Mouse (Mus musculus): ENCODE results near the gene Map2k1. TPM values are rescaled to one million over a fixed set of nuclear protein-coding genes. Genes with fewer than 3 reads are reported as not detected.
A peak's percentile ranks its signal among the peaks of the same experiment; 100 is the strongest.
"Not testable (repeated sequence)": the region's sequence is repeated elsewhere in the genome, so short reads cannot be mapped to it uniquely, and the experiment has no call there.

Gene Map2k1
- 0.58 and 0.72 TPM in 2 replicates for polyA plus RNA-seq (2012)

- no peaks in the 10 kb centered on the region for H3K27me3 ChIP-seq (ENCODE audit: control insufficient read depth)
- H3K4me1 ChIP-seq (ENCODE audit: control insufficient read depth), result peaks cover 24% of the 10 kb centered on the region
- H3K36me3 ChIP-seq (ENCODE audit: control insufficient read depth), result no peaks in the 10 kb centered on the region; the same call in 1 of the 2 replicates
- H3K4me3 ChIP-seq (replicated peaks), result peak within 1 kb of the TSS; percentile 70
- TF ChIP-seq GATA1 (IDR thresholded peaks at IDR 0.05; ENCODE audit: low read length) (no peak), TAL1 (IDR thresholded peaks at IDR 0.05; ENCODE audit: low read length) (no peak)
- H3K9me3 ChIP-seq (ENCODE audit: control insufficient read depth, low read length), result no peaks in the 10 kb centered on the region
Observed at GRCm38 (mm10) chr9:64253021-64253904, at the start of gene Map2k1. Gene Map2k1, minus strand, starts transcription at chr9:64253631.

- H3K27me3 ChIP-seq (ENCODE audit: control insufficient read depth); H3K4me1 ChIP-seq (ENCODE audit: control insufficient read depth); H3K4me3 ChIP-seq (replicated peaks); H3K9me3 ChIP-seq (ENCODE audit: control insufficient read depth, low read length): not testable (repeated sequence)
- H3K36me3 ChIP-seq (ENCODE audit: control insufficient read depth), result peaks cover 96% of the 10 kb centered on the region
Observed at GRCm38 (mm10) chr9:64303086-64303485, 49.7 kb upstream of the Map2k1 start.

GRCm38 (mm10) chr9:64282404-64282987 is 29.1 kb upstream of the Map2k1 start:
- TF ChIP-seq GATA1 (IDR thresholded peaks at IDR 0.05; ENCODE audit: low read length) (no peak), TAL1 (IDR thresholded peaks at IDR 0.05; ENCODE audit: low read length) (no peak)
- Histone ChIP-seq H3K36me3 (ENCODE audit: control insufficient read depth) (peaks cover 43% of the 10 kb centered on the region), H3K27me3 (ENCODE audit: control insufficient read depth) (no peaks in the 10 kb centered on the region), H3K9me3 (ENCODE audit: control insufficient read depth, low read length) (no peaks in the 10 kb centered on the region), H3K4me1 (ENCODE audit: control insufficient read depth) (peaks cover 36% of the 10 kb centered on the region), H3K4me3 (replicated peaks) (peak overlapping the region; percentile 81)

GRCm38 (mm10) chr9:64281781-64282178 is 28.3 kb upstream of the Map2k1 start:
- Histone ChIP-seq H3K4me3 (replicated peaks) (peak overlapping the region; percentile 81), H3K27me3 (ENCODE audit: control insufficient read depth) (no peaks in the 10 kb centered on the region), H3K4me1 (ENCODE audit: control insufficient read depth) (peaks cover 33% of the 10 kb centered on the region), H3K9me3 (ENCODE audit: control insufficient read depth, low read length) (no peaks in the 10 kb centered on the region), H3K36me3 (ENCODE audit: control insufficient read depth) (peaks cover 36% of the 10 kb centered on the region)
- TF ChIP-seq TAL1 (IDR thresholded peaks at IDR 0.05; ENCODE audit: low read length) (no peak), GATA1 (IDR thresholded peaks at IDR 0.05; ENCODE audit: low read length) (no peak)

GRCm38 (mm10) chr9:64281105-64281780 is 27.8 kb upstream of the Map2k1 start, which contains the start of gene Tipin:
Gene Tipin, plus strand, starts transcription at chr9:64281581.
- Histone ChIP-seq H3K4me1 (ENCODE audit: control insufficient read depth) (peaks cover 33% of the 10 kb centered on the region), H3K36me3 (ENCODE audit: control insufficient read depth) (peaks cover 33% of the 10 kb centered on the region), H3K4me3 (replicated peaks) (peak within 1 kb of the TSS; percentile 81), H3K27me3 (ENCODE audit: control insufficient read depth) (no peaks in the 10 kb centered on the region), H3K9me3 (ENCODE audit: control insufficient read depth, low read length) (no peaks in the 10 kb centered on the region)
- TF ChIP-seq GATA1 (IDR thresholded peaks at IDR 0.05; ENCODE audit: low read length), result no peak
- no peak for TF ChIP-seq TAL1 (IDR thresholded peaks at IDR 0.05; ENCODE audit: low read length)

GRCm38 (mm10) chr9:64278665-64279310 is 25.4 kb upstream of the Map2k1 start:
- Histone ChIP-seq H3K36me3 (ENCODE audit: control insufficient read depth) (peaks cover 13% of the 10 kb centered on the region), H3K4me3 (replicated peaks) (no peak overlapping the region), H3K27me3 (ENCODE audit: control insufficient read depth) (no peaks in the 10 kb centered on the region), H3K4me1 (ENCODE audit: control insufficient read depth) (peaks cover 19% of the 10 kb centered on the region), H3K9me3 (ENCODE audit: control insufficient read depth, low read length) (no peaks in the 10 kb centered on the region)
- TF ChIP-seq TAL1 (IDR thresholded peaks at IDR 0.05; ENCODE audit: low read length) (no peak), GATA1 (IDR thresholded peaks at IDR 0.05; ENCODE audit: low read length) (no peak)

GRCm38 (mm10) chr9:64277706-64278105 is 24.3 kb upstream of the Map2k1 start:
- Histone ChIP-seq H3K4me3 (replicated peaks) (no peak overlapping the region), H3K36me3 (ENCODE audit: control insufficient read depth) (peaks cover 3% of the 10 kb centered on the region), H3K4me1 (ENCODE audit: control insufficient read depth) (peaks cover 9% of the 10 kb centered on the region), H3K9me3 (ENCODE audit: control insufficient read depth, low read length) (no peaks in the 10 kb centered on the region), H3K27me3 (ENCODE audit: control insufficient read depth) (no peaks in the 10 kb centered on the region)
- TF ChIP-seq GATA1 (IDR thresholded peaks at IDR 0.05; ENCODE audit: low read length), result no peak
- TF ChIP-seq TAL1 (IDR thresholded peaks at IDR 0.05; ENCODE audit: low read length), result no peak

GRCm38 (mm10) chr9:64274919-64275318 is 21.5 kb upstream of the Map2k1 start:
- no peak for TF ChIP-seq GATA1 (IDR thresholded peaks at IDR 0.05; ENCODE audit: low read length)
- no peak for TF ChIP-seq TAL1 (IDR thresholded peaks at IDR 0.05; ENCODE audit: low read length)
- Histone ChIP-seq H3K9me3 (ENCODE audit: control insufficient read depth, low read length) (no peaks in the 10 kb centered on the region), H3K4me1 (ENCODE audit: control insufficient read depth) (no peaks in the 10 kb centered on the region)

More at GRCm38 (mm10) chr9:64274919-64275318, 21.5 kb upstream of the Map2k1 start:
- no peaks in the 10 kb centered on the region for H3K27me3 ChIP-seq (ENCODE audit: control insufficient read depth)
- no peaks in the 10 kb centered on the region for H3K36me3 ChIP-seq (ENCODE audit: control insufficient read depth)
- H3K4me3 ChIP-seq (replicated peaks), result no peak overlapping the region
